Mouse (Mus musculus) layer of hippocampus, adult 9-11 months (tissue): Measurements from ENCODE around the gene Serpina1f.

Source experiments
- DNase-seq: peaks from one replicate; pipeline ENCODE4 v3.0.0; 2022

The Serpina1f gene

GRCm38 (mm10) chr12:103660076-103660475 is 35.3 kb downstream of the Serpina1f start:
- DNase-seq = no peak

- DNase-seq = no peak
These were observed 36.2 kb downstream of the Serpina1f start for GRCm38 (mm10) chr12:103659171-103659570.

GRCm38 (mm10) chr12:103657991-103658390 is 37.3 kb downstream of the Serpina1f start:
- DNase-seq = no peak

GRCm38 (mm10) chr12:103656848-103657626 is 38.3 kb downstream of the Serpina1f start, which contains the start of gene Serpina6:
Serpina6 (minus strand) TSS chr12:103657212.
- DNase-seq = no peak

- no peak for DNase-seq
These were observed 39.9 kb downstream of the Serpina1f start for GRCm38 (mm10) chr12:103655123-103656044.

- no peak for DNase-seq
These were observed 41.5 kb downstream of the Serpina1f start for GRCm38 (mm10) chr12:103653836-103654235.

GRCm38 (mm10) chr12:103646314-103646713 is 49.0 kb downstream of the Serpina1f start:
- no peak for DNase-seq

- no peak for DNase-seq
These were observed 50.7 kb downstream of the Serpina1f start for GRCm38 (mm10) chr12:103644601-103645000.

GRCm38 (mm10) chr12:103643818-103644217 is 51.5 kb downstream of the Serpina1f start:
- DNase-seq = no peak

- peak; percentile 69 for DNase-seq
These were observed 52.0 kb downstream of the Serpina1f start for GRCm38 (mm10) chr12:103643336-103643735.
